Mouse (Mus musculus) hindbrain, embryonic 11.5 days (tissue): ENCODE results near the gene Dlg4. TPM values are rescaled to one million over a fixed set of nuclear protein-coding genes. Genes with fewer than 3 reads are reported as not detected.

Experiments
- ATAC-seq: fragments of 200-750 bp; cut with Nextera tagmentation; 2 replicates; pipeline ENCODE4 v1.8.0; 2017; ENCODE audit warnings: mild to moderate bottlenecking, moderate TSS enrichment, moderate library complexity; ENCODE audit not compliant: low FRiP score
- DNase-seq: peaks from one replicate; pipeline ENCODE4 v3.0.0-alpha.2; 2015; ENCODE audit warnings: low spot score
- H3K27ac ChIP-seq: fragments of 300-500 bp; sonication (generic); 2 replicates; pipeline ENCODE4 v1.5.1; 2014; ENCODE audit warnings: mild to moderate bottlenecking, low read depth, low read length
- H3K27me3 ChIP-seq: fragments of 300-500 bp; sonication (generic); 2 replicates; pipeline ENCODE4 v1.6.1; 2014; ENCODE audit warnings: mild to moderate bottlenecking, low read length, moderate library complexity, mixed read lengths; ENCODE audit not compliant: control insufficient read depth, insufficient read depth
- H3K36me3 ChIP-seq: fragments of 300-500 bp; sonication (generic); 2 replicates; pipeline ENCODE4 v1.6.1; 2014; ENCODE audit warnings: mild to moderate bottlenecking, low read length, moderate library complexity, mixed read lengths; ENCODE audit not compliant: control insufficient read depth, insufficient read depth
- H3K4me1 ChIP-seq: fragments of 300-500 bp; sonication (generic); replicated peaks from 2 replicates; pipeline ENCODE4 v1.6.1; 2014; ENCODE audit warnings: low read length, mixed read lengths; ENCODE audit not compliant: control insufficient read depth, insufficient read depth
- H3K4me2 ChIP-seq: fragments of 300-500 bp; sonication (generic); replicated peaks from 2 replicates; pipeline ENCODE4 v1.6.1; 2014; ENCODE audit warnings: mild to moderate bottlenecking, low read depth, low read length
- H3K4me3 ChIP-seq: fragments of 300-500 bp; sonication (generic); 2 replicates; pipeline ENCODE4 v1.5.1; 2014; ENCODE audit warnings: low read depth, low read length
- H3K9ac ChIP-seq: fragments of 300-500 bp; sonication (generic); 2 replicates; pipeline ENCODE4 v1.6.1; 2014; ENCODE audit warnings: low read depth, low read length
- H3K9me3 ChIP-seq: fragments of 300-500 bp; sonication (generic); 2 replicates; pipeline ENCODE4 v1.6.1; 2016; ENCODE audit warnings: low read length; ENCODE audit not compliant: control insufficient read depth
- WGBS: fragments of 180-500 bp; shearing (Covaris S2); extraction: QIAGEN DNeasy Blood & Tissue Kit; methylation state at CpG from one replicate; pipeline ENCODE4 v1.1.7; 2014; 5-methylcytosine and 5-hydroxymethylcytosine counted together
- polyA plus RNA-seq: library from polyadenylated mRNA; unstranded; fragments of >200 nt; fragmentation: Nextera tagmentation; extraction: Ambion mirVana; gene quantifications from 2 replicates; pipeline ENCODE4 v1.2.1, GENCODE M21; 2014

The Dlg4 gene
- polyA plus RNA-seq, 1 experiment from 2014 or later, result 18.7 TPM

DNA sequence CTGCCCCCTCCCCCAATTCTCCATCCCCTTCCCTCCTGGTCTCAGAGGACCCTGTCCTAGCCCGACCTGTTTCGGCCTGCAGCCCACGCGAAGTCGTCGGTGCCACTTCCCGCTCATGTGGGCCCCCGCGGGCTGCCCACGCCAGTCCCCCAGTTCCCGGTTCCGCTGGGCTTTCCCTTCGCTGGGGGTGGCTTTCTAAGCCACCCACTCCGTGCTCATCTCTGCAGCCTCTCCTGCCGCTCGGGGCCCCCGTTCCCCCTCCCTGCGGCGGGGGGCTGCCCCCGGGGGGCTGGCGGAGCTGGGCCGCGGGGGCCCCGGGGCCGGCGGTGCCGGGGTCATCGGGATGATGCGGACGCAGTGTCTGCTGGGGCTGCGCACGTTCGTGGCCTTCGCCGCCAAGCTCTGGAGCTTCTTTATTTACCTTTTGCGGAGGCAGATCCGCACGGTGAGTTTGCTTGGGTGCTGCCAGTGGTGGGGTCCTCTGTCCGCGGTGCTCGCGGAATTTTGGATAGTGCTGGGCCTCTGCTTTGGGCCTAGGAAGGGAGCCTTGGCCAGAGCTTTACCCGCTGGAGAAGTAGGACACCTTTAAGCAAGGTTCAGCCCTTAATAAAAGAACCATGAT is 35.5 kb upstream of the Dlg4 start, which contains the start of gene Ctdnep1:
Gene Ctdnep1 (plus strand): TSS at position 16 of the 622 bp plus-strand sequence.
- under 1% methylated on average over 32 of the region's 43 CpGs for WGBS
- Histone ChIP-seq H3K4me3 (peak within 1 kb of the TSS; percentile 94), H3K9ac (peak within 1 kb of the TSS; percentile 98), H3K4me1 (peaks cover 11% of the 10 kb centered on the region), H3K27me3 (no peaks in the 10 kb centered on the region), H3K4me2 (peak within 1 kb of the TSS; percentile 77), H3K36me3 (0 out of 2 replicates have a peak, but pooled peaks cover 1% of the 10 kb centered on the region), H3K9me3 (no peaks in the 10 kb centered on the region), H3K27ac (peak within 1 kb of the TSS; percentile 99)
- DNase-seq (no peak), ATAC-seq (peak; percentile 62)

DNA sequence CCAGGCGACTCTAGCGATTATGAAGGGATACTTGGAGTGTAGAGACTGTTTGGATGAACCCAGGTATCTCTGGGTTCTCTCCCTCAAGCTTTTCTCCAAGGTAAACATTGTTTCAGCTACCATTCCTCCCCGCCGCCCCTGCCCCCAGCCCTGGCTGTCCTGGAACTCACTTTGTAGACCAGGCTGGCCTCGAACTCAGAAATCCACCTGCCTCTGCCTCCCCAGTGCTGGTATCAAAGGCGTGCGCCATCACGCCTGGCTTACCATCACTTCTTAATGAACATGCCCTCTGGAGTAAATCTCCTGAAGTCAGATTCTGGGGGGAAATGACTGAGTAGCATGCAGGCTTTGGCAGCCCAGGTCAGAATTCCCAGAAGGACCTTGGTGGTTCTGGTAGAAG is 34.5 kb upstream of the Dlg4 start, which contains the start of gene Elp5:
Gene Elp5 (minus strand): TSS at position 293 of the 400 bp plus-strand sequence.
- H3K4me2 ChIP-seq, result peak within 1 kb of the TSS; percentile 77
- peaks cover 11% of the 10 kb centered on the region for H3K4me1 ChIP-seq
- peak within 1 kb of the TSS; percentile 94 for H3K4me3 ChIP-seq
- H3K36me3 ChIP-seq, result 0 out of 2 replicates have a peak, but pooled peaks cover 3% of the 10 kb centered on the region
- H3K27ac ChIP-seq, result peak within 1 kb of the TSS; percentile 99
- 71% methylated on average over 8 of the region's 8 CpGs for WGBS
- H3K9me3 ChIP-seq, result no peaks in the 10 kb centered on the region
- DNase-seq, result no peak
- peak within 1 kb of the TSS; percentile 98 for H3K9ac ChIP-seq
- ATAC-seq, result no peak
- no peaks in the 10 kb centered on the region for H3K27me3 ChIP-seq

DNA sequence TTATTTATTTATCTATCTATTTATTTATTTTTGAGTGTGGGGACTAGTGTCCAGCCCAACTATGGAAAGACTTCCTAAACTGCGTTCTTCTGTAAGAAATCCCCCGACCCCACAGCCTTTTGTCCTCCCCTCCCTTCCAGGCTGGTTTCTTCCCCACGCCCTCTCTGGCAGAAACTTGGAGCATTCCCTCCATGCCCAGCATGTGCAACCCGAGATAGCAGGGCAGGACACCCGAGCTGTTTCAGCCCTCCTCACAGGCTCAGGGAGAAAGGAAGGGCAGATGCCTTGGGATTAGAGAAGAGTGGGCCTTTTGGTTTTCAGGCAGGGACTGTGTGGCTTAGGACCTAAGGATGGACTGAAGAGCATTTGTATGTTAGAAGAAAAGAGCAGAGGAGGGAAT is 33.9 kb upstream of the Dlg4 start:
- Histone ChIP-seq H3K27me3 (no peaks in the 10 kb centered on the region), H3K9ac (peak overlapping the region; percentile 4; the same call in 1 of the 2 replicates), H3K4me1 (peaks cover 11% of the 10 kb centered on the region), H3K4me2 (peak overlapping the region; percentile 77), H3K4me3 (peak overlapping the region; percentile 94), H3K27ac (no peak overlapping the region), H3K9me3 (no peaks in the 10 kb centered on the region), H3K36me3 (0 out of 2 replicates have a peak, but pooled peaks cover 3% of the 10 kb centered on the region)
- 34% methylated on average over 5 of the region's 5 CpGs for WGBS
- ATAC-seq, result no peak
- DNase-seq, result no peak

DNA sequence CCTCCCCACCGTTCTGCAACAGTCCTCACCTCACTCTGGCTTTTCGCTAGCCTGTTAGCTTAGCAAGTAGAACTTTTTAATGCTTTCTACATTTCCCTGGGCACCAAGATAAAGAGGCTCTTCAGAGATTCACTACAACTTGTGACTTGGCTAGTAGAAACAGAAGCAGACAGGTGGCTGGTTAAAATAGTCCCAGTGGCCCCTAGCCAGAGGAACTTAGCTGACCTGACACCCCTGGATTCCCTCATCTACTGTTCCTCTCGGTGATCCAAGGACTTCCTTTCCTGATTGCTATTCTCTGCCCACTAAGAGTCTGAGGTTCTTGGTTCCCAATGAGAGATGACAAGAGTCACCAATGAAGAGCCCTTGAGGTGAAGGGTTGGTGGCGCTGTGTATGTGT is 33.4 kb upstream of the Dlg4 start:
- Histone ChIP-seq H3K4me1 (peaks cover 11% of the 10 kb centered on the region), H3K27ac (no peak overlapping the region), H3K9me3 (no peaks in the 10 kb centered on the region), H3K4me3 (no peak overlapping the region), H3K27me3 (no peaks in the 10 kb centered on the region), H3K4me2 (no peak overlapping the region), H3K9ac (no peak overlapping the region), H3K36me3 (0 out of 2 replicates have a peak, but pooled peaks cover 3% of the 10 kb centered on the region)
- ATAC-seq (no peak), DNase-seq (no peak)
- 88% methylated on average over 4 of the region's 4 CpGs for WGBS

DNA sequence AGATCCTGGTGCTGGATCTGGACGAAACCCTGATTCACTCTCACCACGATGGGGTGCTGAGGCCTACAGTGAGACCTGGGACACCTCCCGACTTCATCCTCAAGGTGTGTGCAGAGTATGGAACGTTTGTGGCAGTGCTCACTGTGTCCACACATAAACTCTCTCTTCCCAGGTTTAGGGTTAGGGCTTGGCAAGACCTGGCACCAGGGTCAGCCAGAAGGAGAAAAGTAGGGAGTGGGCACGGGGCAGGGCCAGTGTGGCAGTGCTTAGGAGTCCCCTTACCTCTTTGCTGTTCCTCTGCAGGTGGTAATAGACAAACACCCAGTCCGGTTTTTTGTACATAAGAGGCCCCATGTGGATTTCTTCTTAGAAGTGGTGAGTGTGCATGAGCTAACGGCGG is 32.3 kb upstream of the Dlg4 start:
- Histone ChIP-seq H3K4me3 (no peak overlapping the region), H3K9ac (no peak overlapping the region), H3K9me3 (no peaks in the 10 kb centered on the region), H3K4me2 (no peak overlapping the region), H3K27me3 (no peaks in the 10 kb centered on the region), H3K27ac (no peak overlapping the region), H3K36me3 (peaks cover 9% of the 10 kb centered on the region; the same call in 1 of the 2 replicates), H3K4me1 (peaks cover 11% of the 10 kb centered on the region)
- no peak for ATAC-seq
- WGBS, result 91% methylated on average over 8 of the region's 8 CpGs
- no peak for DNase-seq

DNA sequence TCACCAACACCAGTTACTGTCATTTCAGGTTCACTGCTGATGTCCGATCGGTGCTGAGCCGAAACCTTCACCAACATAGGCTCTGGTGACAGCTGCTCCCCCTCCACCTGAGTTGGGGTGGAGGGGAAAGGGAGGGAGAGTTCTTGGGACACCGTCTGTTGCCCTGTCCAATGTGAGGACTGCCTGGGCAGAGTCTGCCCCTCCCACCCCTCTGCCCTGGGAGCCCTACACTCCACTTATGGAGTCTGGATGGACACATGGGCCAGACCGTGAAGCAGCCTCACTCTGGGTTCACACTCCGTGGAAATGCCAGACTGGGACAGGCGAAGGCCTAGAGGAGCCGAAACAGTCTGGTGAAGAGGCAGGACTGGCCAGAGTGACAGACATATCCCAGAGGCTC is 26.8 kb upstream of the Dlg4 start:
- peaks cover 9% of the 10 kb centered on the region; the same call in 1 of the 2 replicates for H3K36me3 ChIP-seq
- no peaks in the 10 kb centered on the region for H3K27me3 ChIP-seq
- H3K27ac ChIP-seq, result no peak overlapping the region
- no peak overlapping the region for H3K4me2 ChIP-seq
- ATAC-seq (no peak), DNase-seq (no peak)
- no peak overlapping the region for H3K9ac ChIP-seq
- 91% methylated on average over 8 of the region's 8 CpGs for WGBS
- peaks cover 8% of the 10 kb centered on the region for H3K4me1 ChIP-seq
- no peak overlapping the region for H3K4me3 ChIP-seq
- H3K9me3 ChIP-seq, result no peaks in the 10 kb centered on the region

DNA sequence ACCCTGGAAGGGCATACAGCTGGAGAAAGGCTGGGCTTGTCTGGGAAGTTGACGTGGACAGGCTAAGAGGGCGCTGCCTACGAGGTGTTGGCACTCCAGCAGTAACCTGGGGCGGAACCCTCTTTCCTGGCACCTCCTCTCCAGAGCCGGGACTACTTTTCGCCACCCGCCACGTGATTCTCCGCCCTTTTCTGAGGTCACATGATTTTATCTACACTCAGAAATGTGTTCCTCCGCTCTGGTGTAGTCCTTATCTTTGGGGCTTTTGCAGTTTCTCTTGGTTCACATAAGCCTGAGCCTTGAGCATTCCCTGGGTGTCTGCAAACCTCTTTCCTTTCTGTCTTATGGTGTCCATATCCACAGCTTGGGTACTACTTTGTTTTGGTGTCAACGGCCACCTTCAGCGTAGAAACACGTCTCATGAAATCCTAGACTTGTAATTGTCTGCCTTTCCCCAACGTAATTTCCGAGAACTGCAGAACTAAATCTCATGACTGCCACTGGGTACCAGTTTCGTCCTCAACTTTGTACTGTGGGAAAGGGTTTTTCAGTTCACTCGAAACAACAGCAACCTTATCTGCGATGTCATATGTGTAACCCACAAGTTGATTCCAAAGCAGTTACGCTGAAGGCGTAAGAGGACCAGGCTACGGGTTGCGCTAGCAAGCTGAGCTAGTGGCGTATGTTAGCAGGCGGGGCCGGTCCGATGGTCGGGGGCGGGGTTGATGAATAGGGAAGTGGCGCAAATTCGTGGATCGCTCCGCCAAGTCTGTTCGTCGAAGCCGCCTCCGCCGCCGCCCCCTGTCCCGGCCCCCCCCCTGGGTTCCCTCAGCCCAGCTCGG is 25.7 kb upstream of the Dlg4 start, which contains the start of gene Gabarap:
Gene Gabarap (plus strand): TSS at position 294 of the 842 bp plus-strand sequence.
- Histone ChIP-seq H3K9me3 (no peaks in the 10 kb centered on the region), H3K4me3 (peak within 1 kb of the TSS; percentile 65), H3K4me1 (peaks cover 8% of the 10 kb centered on the region), H3K27ac (peak within 1 kb of the TSS; percentile 80), H3K4me2 (peak within 1 kb of the TSS; percentile 75), H3K27me3 (no peaks in the 10 kb centered on the region), H3K36me3 (peaks cover 9% of the 10 kb centered on the region; the same call in 1 of the 2 replicates), H3K9ac (peak within 1 kb of the TSS; percentile 85)
- ATAC-seq (peak; percentile 70), DNase-seq (peak; percentile 95)
- WGBS, result under 1% methylated on average over 40 of the region's 40 CpGs

DNA sequence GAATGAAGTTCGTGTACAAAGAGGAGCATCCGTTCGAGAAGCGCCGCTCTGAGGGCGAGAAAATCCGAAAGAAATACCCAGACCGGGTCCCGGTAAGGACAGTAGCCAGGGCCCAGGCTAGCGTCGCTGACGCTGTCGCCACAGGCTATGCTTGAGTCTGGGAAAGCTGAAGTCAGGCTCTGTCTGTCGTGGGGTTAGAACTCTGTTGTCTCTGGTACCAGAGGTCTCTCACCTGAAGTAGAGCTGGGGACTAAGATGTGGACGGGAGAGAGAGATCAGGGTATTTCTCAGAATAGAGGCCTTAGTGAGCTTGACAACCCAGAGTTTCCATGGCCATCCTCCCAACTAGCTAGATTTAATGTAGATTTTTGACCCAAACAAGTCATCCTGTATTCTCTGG is 25.0 kb upstream of the Dlg4 start:
- Histone ChIP-seq H3K4me2 (peak overlapping the region; percentile 75), H3K4me1 (peaks cover 8% of the 10 kb centered on the region), H3K9ac (peak overlapping the region; percentile 85), H3K9me3 (no peaks in the 10 kb centered on the region), H3K27ac (peak overlapping the region; percentile 80), H3K4me3 (peak overlapping the region; percentile 65), H3K27me3 (no peaks in the 10 kb centered on the region), H3K36me3 (peaks cover 7% of the 10 kb centered on the region; the same call in 1 of the 2 replicates)
- no peak for DNase-seq
- WGBS, result under 1% methylated on average over 15 of the region's 15 CpGs
- 0 out of 2 replicates have a peak, but pooled peaks have one; percentile 18 for ATAC-seq
